Mouse (Mus musculus) CH12.LX (cell line): ENCODE data around the gene Nav1. TPM values are rescaled to one million over a fixed set of nuclear protein-coding genes. Genes with fewer than 3 reads are reported as not detected.

ENCODE experiments used
- DNase-seq: peaks from one replicate; pipeline ENCODE4 v3.0.0-alpha.2; 2013; ENCODE audit errors: extremely low read depth
- H3K27ac ChIP-seq: 2 replicates; pipeline ENCODE4 v1.5.1; 2012; ENCODE audit warnings: low read depth, mild to moderate bottlenecking, control low read depth, moderate library complexity; ENCODE audit not compliant: insufficient read depth
- H3K27me3 ChIP-seq: replicated peaks from 2 replicates; pipeline ENCODE3; 2012; ENCODE audit warnings: inconsistent platforms
- H3K36me3 ChIP-seq, 2 experiments: replicated peaks in 1 of 2; 2 replicates each; pipeline versions ENCODE3 to v1.6.1; 2012; ENCODE audit warnings: inconsistent platforms in 1 of 2, low read length in 1 of 2, mild to moderate bottlenecking in 1 of 2, mixed read lengths in 1 of 2, moderate library complexity in 1 of 2; ENCODE audit not compliant: control insufficient read depth in 1 of 2, insufficient read depth in 1 of 2
- H3K4me1 ChIP-seq, 2 experiments: 2 replicates each; pipeline ENCODE4 v1.6.1; 2012; ENCODE audit warnings: inconsistent platforms in 1 of 2, moderate library complexity in 1 of 2; ENCODE audit not compliant: insufficient read depth in 2 of 2, control insufficient read depth in 1 of 2
- H3K4me2 ChIP-seq: 2 replicates; pipeline ENCODE4 v1.6.1; 2012; ENCODE audit warnings: low read depth, mild to moderate bottlenecking, control low read depth; ENCODE audit not compliant: poor library complexity, insufficient read depth, severe bottlenecking
- H3K4me3 ChIP-seq, 3 experiments: fragments of 150-350 bp in 1 of 3; sonication (generic) in 1 of 3; replicated peaks in 1 of 3; 2 replicates each; pipeline versions ENCODE3 to v1.5.1; 2011 to 2012; ENCODE audit warnings: low read depth in 2 of 3, low read length in 2 of 3, mild to moderate bottlenecking in 2 of 3, moderate library complexity in 2 of 3, control low read depth in 1 of 3, improper control_type of control experiment in 1 of 3, inconsistent platforms in 1 of 3, mixed read lengths in 1 of 3; ENCODE audit not compliant: poor library complexity in 1 of 3
- H3K79me2 ChIP-seq: replicated peaks from 2 replicates; pipeline ENCODE4 v1.6.1; 2012; ENCODE audit warnings: mild to moderate bottlenecking, moderate library complexity; ENCODE audit not compliant: control insufficient read depth, poor library complexity, insufficient read depth, severe bottlenecking; ENCODE audit errors: extremely low read depth
- H3K9ac ChIP-seq: 2 replicates; pipeline ENCODE4 v1.6.1; 2012; ENCODE audit warnings: low read depth, mild to moderate bottlenecking, control low read depth, moderate library complexity; ENCODE audit not compliant: insufficient read depth
- H3K9me3 ChIP-seq: replicated peaks from 2 replicates; pipeline ENCODE3; 2012; ENCODE audit warnings: low read length, inconsistent platforms, mixed read lengths
- ELF1 ChIP-seq: IDR thresholded peaks from 2 replicates; pipeline ENCODE4 v1.6.1; 2014; ENCODE audit warnings: low read depth, mild to moderate bottlenecking, inconsistent platforms, low read length, improper control_type of control experiment
- GABPA ChIP-seq: IDR thresholded peaks from 2 replicates; pipeline ENCODE4 v1.6.1; 2012; ENCODE audit warnings: low read depth, low read length, improper control_type of control experiment, inconsistent platforms; ENCODE audit not compliant: insufficient replicate concordance
- IRF4 ChIP-seq: IDR thresholded peaks from 2 replicates; pipeline ENCODE4 v1.6.1; 2014; ENCODE audit warnings: low read depth, mild to moderate bottlenecking, inconsistent platforms, low read length, improper control_type of control experiment
- JUN ChIP-seq: IDR thresholded peaks from 2 replicates; pipeline ENCODE4 v1.6.1; 2011; ENCODE audit warnings: low read depth, mild to moderate bottlenecking, low read length, improper control_type of control experiment, moderate library complexity; ENCODE audit not compliant: insufficient read depth
- MAFK ChIP-seq: IDR thresholded peaks from 2 replicates; pipeline ENCODE4 v1.6.1; 2011; ENCODE audit warnings: low read length, improper control_type of control experiment; ENCODE audit not compliant: insufficient replicate concordance
- MXI1 ChIP-seq: IDR thresholded peaks from 2 replicates; pipeline ENCODE4 v1.6.1; 2011; ENCODE audit warnings: mild to moderate bottlenecking, low read depth, low read length, improper control_type of control experiment
- MYC ChIP-seq: IDR thresholded peaks from 2 replicates; pipeline ENCODE4 v1.6.1; 2011; ENCODE audit warnings: low read depth, mild to moderate bottlenecking, improper control_type of control experiment, low read length
- POLR2A ChIP-seq: IDR thresholded peaks from 2 replicates; pipeline ENCODE4 v1.6.1; 2011; ENCODE audit warnings: low read depth, mild to moderate bottlenecking, improper control_type of control experiment, low read length
- POLR2AphosphoS2 ChIP-seq: IDR thresholded peaks from 2 replicates; pipeline ENCODE4 v1.6.1; 2011; ENCODE audit warnings: low read depth, low read length, improper control_type of control experiment
- RAD21 ChIP-seq: IDR thresholded peaks from 2 replicates; pipeline ENCODE4 v1.6.1; 2011; ENCODE audit warnings: low read depth, mild to moderate bottlenecking, low read length, improper control_type of control experiment, moderate library complexity
- SMC3 ChIP-seq: IDR thresholded peaks from 2 replicates; pipeline ENCODE4 v1.6.1; 2011; ENCODE audit warnings: low read depth, low read length, improper control_type of control experiment
- ZC3H11A ChIP-seq: IDR thresholded peaks from 2 replicates; pipeline ENCODE4 v1.6.1; 2012; ENCODE audit warnings: low read depth, mild to moderate bottlenecking, inconsistent platforms, low read length, improper control_type of control experiment
- ZKSCAN1 ChIP-seq: IDR thresholded peaks from 2 replicates; pipeline ENCODE4 v1.6.1; 2012; ENCODE audit warnings: low read depth, inconsistent platforms, low read length, improper control_type of control experiment, borderline replicate concordance
- ZMIZ1 ChIP-seq: IDR thresholded peaks from 2 replicates; pipeline ENCODE4 v1.6.1; 2012; ENCODE audit warnings: low read depth, mild to moderate bottlenecking, inconsistent platforms, low read length, improper control_type of control experiment
- ZNF384 ChIP-seq: IDR thresholded peaks from 2 replicates; pipeline ENCODE4 v1.6.1; 2012; ENCODE audit warnings: low read depth, low read length, improper control_type of control experiment, inconsistent platforms
- dilution Hi-C: fragments of 300-500 bp; cut with MboI; formaldehyde crosslinking; loops from 2 replicates; pipeline ENCODE4 v1.14.3; 2020; ENCODE audit warnings: low sequenced_read_pairs; ENCODE audit not compliant: extremely low pct_unique_long_range_greater_than_20kb, extremely low pct_ligation_motif_present
- in situ Hi-C: fragments of 300-500 bp; cut with MboI; formaldehyde crosslinking; loops from 3 replicates; pipeline ENCODE4 v1.14.3; 2019; ENCODE audit warnings: low sequenced_read_pairs, low pct_ligation_motif_present, low pct_unique_long_range_greater_than_20kb, mixed read lengths
- polyA plus RNA-seq: library from polyadenylated mRNA; unstranded; fragments of >175 nt; gene quantifications from 2 replicates; pipeline ENCODE4 v1.2.1, GENCODE M21; 2012; ENCODE audit warnings: low read depth; ENCODE audit not compliant: insufficient read length
- total RNA-seq, 2 experiments: library from RNA; depleted of rRNA; stranded (reverse); fragments of 300-350 nt in 1 of 2; fragments of >200 nt in 1 of 2; gene quantifications; 2 replicates each; pipeline ENCODE4 v1.2.3; 2012 to 2014

The Nav1 gene
- total and polyA plus RNA-seq, 3 experiments: 0.21 to 0.56 TPM; not detected in 1

DNA sequence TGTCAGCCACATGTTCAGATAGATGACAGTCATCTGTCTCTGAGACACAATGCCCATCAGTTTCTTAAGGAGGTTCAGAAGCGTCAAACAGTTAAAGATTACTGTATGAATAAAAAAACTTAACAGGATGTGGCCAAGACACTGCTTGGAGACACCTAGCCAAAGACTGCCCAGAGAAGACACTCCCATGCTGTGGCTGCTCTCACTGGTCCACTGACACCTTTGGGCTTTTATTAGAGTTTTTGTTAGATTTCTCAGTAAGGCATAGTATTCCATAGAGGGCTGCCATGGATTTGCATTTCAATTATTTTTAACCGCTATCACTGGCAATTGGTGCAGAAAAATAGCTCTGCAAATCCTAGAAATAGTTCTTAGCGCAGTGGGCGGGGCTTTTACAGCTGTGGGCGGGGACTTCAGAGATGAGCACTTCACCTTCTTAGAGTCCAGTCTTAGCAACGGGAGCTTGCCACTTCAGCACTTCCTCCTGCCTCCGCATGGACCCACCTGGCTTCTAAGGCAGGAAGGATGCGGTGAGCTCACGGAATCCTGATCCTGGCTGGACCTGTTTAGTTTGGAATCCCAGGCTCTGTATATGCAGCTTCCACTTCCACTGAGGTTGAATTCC lies 12.7 kb downstream of the Nav1 start:
- H3K27me3 ChIP-seq: peaks cover 48% of the 10 kb centered on the region
- in situ Hi-C loops: no loop called here
- no peak overlapping the region for H3K4me2 ChIP-seq
- H3K4me1 ChIP-seq: peaks cover 11 to 16% of the 10 kb centered on the region in 2 experiments
- no peaks in the 10 kb centered on the region for H3K36me3 ChIP-seq
- H3K9me3 ChIP-seq: no peaks in the 10 kb centered on the region
- no peak overlapping the region for H3K4me3 ChIP-seq
- no peaks in the 10 kb centered on the region for H3K79me2 ChIP-seq
- H3K9ac ChIP-seq: no peak overlapping the region
- TF ChIP-seq RAD21 (no peak), ZNF384 (no peak), ZMIZ1 (no peak), ZC3H11A (no peak), JUN (no peak)
- TF ChIP-seq, all 38 proteins: peak for 0
- peak; percentile 17 for DNase-seq
- dilution Hi-C loops: no loop called here
- H3K27ac ChIP-seq: no peak overlapping the region

DNA sequence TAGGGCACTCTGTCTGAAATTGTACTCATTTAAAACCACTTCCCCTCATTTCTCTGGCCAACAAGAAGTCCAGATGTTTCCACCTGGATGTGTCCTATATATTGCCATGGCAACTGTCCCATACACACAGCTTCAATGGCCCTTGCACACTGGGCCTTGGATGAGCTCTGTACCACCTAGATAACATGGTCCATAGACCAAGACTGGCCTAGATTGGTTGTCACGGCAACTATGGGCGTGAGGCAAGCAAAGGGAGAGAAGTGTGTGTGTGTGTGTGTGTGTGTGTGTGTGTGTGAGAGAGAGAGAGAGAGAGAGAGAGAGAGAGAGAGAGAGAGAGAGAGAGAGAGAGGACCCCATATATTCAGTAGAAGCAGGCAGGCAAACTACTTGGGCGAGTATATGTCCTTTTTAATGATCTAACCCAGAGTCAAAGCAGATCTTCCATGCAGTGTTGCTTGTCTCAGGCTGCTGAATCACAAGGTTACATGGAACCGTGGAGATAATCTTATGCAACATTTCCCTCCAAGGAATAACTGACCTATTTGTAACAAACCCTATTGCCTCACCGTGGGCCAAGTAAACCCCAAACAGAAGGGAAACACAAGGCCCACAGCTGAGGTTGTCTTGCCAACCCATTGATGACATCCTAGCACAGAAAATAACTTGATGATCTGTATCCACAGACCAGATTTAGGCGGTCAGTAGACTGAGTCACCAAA lies 13.4 kb downstream of the Nav1 start:
- H3K4me2 ChIP-seq: no peak overlapping the region
- no peak for DNase-seq
- in situ Hi-C loops: no loop called here
- H3K79me2 ChIP-seq: no peaks in the 10 kb centered on the region
- H3K27me3 ChIP-seq: peaks cover 49% of the 10 kb centered on the region
- no peak overlapping the region for H3K9ac ChIP-seq
- TF ChIP-seq MAFK (no peak), MXI1 (no peak), MYC (no peak), IRF4 (no peak), ZMIZ1 (no peak), ZKSCAN1 (no peak), POLR2A (no peak), GABPA (no peak), ELF1 (no peak), RAD21 (no peak), SMC3 (no peak), POLR2AphosphoS2 (no peak)
- TF ChIP-seq, all 38 proteins: peak for 0
- H3K9me3 ChIP-seq: no peaks in the 10 kb centered on the region
- peaks cover 7 to 12% of the 10 kb centered on the region in 2 experiments for H3K4me1 ChIP-seq
- dilution Hi-C loops: no loop called here
- H3K4me3 ChIP-seq: no peak overlapping the region
- no peaks in the 10 kb centered on the region for H3K36me3 ChIP-seq
- H3K27ac ChIP-seq: no peak overlapping the region
